Mouse (Mus musculus) intestine, embryonic 14.5 days (tissue): Measurements from ENCODE around the gene Lmnb2. TPM values are rescaled to one million over a fixed set of nuclear protein-coding genes. Genes with fewer than 3 reads are reported as not detected.
A peak's percentile ranks its signal among the peaks of the same experiment; 100 is the strongest.

Source experiments
- ATAC-seq: fragments of 200-750 bp; cut with Nextera tagmentation; replicated peaks from 2 replicates; pipeline ENCODE4 v1.8.0; 2017; ENCODE audit warnings: low read depth, moderate number of reproducible peaks, moderate TSS enrichment, moderate library complexity; ENCODE audit not compliant: low FRiP score, low TSS enrichment
- DNase-seq: peaks from one replicate; pipeline ENCODE4 v3.0.0-alpha.2; 2018; ENCODE audit warnings: low spot score
- H3K27ac ChIP-seq: fragments of 300-500 bp; sonication (generic); 2 replicates; pipeline ENCODE4 v1.5.1; 2014; ENCODE audit warnings: low read depth, mild to moderate bottlenecking, control low read depth
- H3K27me3 ChIP-seq: fragments of 300-500 bp; sonication (generic); replicated peaks from 2 replicates; pipeline ENCODE4 v1.6.1; 2014; ENCODE audit warnings: low read length, control low read depth; ENCODE audit not compliant: control insufficient read depth, insufficient read depth
- H3K36me3 ChIP-seq: fragments of 300-500 bp; sonication (generic); 2 replicates; pipeline ENCODE4 v1.6.1; 2014; ENCODE audit warnings: low read length, control low read depth; ENCODE audit not compliant: control insufficient read depth, insufficient read depth
- H3K4me1 ChIP-seq: fragments of 300-500 bp; sonication (generic); replicated peaks from 2 replicates; pipeline ENCODE4 v1.6.1; 2014; ENCODE audit warnings: low read length, control low read depth, mixed read lengths; ENCODE audit not compliant: control insufficient read depth, insufficient read depth
- H3K4me2 ChIP-seq: fragments of 300-500 bp; sonication (generic); 2 replicates; pipeline ENCODE4 v1.6.1; 2014; ENCODE audit warnings: low read length
- H3K4me3 ChIP-seq: fragments of 300-500 bp; sonication (generic); 2 replicates; pipeline ENCODE4 v1.5.1; 2014; ENCODE audit warnings: low read depth, low read length, control low read depth, mixed read lengths
- H3K9ac ChIP-seq: fragments of 300-500 bp; sonication (generic); 2 replicates; pipeline ENCODE4 v1.6.1; 2014; ENCODE audit warnings: mild to moderate bottlenecking, low read length
- H3K9me3 ChIP-seq: fragments of 300-500 bp; sonication (generic); 2 replicates; pipeline ENCODE4 v1.6.1; 2016; ENCODE audit warnings: low read length, control low read depth; ENCODE audit not compliant: control insufficient read depth
- WGBS: fragments of 180-500 bp; shearing (Covaris S2); extraction: QIAGEN DNeasy Blood & Tissue Kit; methylation state at CpG from one replicate; pipeline ENCODE4 v1.1.7; 2014; 5-methylcytosine and 5-hydroxymethylcytosine counted together
- polyA plus RNA-seq: library from polyadenylated mRNA; unstranded; fragments of >200 nt; fragmentation: Nextera tagmentation; extraction: Ambion mirVana; gene quantifications from 2 replicates; pipeline ENCODE4 v1.2.1, GENCODE M21; 2014

Lmnb2 gene
- polyA plus RNA-seq, 1 experiment from 2014 or later: 15.5 TPM

DNA sequence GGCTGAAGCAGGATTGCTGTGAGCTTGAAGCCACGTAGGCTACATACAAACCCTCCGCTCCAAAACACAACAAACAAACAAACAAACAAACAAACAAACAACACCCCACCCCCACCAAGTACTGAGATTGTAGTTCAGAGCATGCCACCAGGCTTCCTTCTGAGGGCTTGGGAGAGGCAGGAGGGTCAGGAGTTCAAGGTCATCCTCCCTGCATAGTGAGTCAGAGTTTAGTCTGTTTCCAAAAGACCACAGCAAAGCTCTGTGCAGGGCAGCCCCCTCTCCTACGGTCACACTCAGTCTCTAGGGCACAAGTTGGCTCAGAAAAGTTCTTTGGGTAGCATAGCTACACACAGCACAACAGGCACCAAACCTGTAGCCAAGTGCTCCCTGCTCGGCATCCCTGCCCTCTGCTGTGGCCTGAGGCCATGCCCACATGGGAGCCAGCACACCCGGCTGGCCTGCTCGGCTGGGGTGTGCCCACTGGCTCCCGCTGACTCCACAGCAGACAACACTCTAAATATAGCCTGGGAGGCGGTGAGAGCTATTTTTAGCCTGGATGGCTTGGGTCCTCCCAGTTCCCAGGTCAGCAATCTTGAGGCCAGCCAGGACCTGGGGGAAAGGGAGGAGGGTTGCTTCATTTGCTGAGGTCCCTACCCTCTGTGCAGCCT is 22.4 kb upstream of the Lmnb2 start:
- peak; percentile 26 for ATAC-seq
- H3K36me3 ChIP-seq: no peaks in the 10 kb centered on the region
- peak overlapping the region; percentile 25; the same call in 1 of the 2 replicates for H3K9ac ChIP-seq
- peak overlapping the region; percentile 81 for H3K27ac ChIP-seq
- peak overlapping the region; percentile 64 for H3K4me2 ChIP-seq
- H3K4me1 ChIP-seq: peaks cover 71% of the 10 kb centered on the region
- DNase-seq: peak; percentile 78
- WGBS: 26% methylated on average over 8 of the region's 8 CpGs
- no peaks in the 10 kb centered on the region for H3K27me3 ChIP-seq
- 0 out of 2 replicates have a peak overlapping the region, but pooled peaks have one; percentile 31 for H3K4me3 ChIP-seq
- H3K9me3 ChIP-seq: no peaks in the 10 kb centered on the region

DNA sequence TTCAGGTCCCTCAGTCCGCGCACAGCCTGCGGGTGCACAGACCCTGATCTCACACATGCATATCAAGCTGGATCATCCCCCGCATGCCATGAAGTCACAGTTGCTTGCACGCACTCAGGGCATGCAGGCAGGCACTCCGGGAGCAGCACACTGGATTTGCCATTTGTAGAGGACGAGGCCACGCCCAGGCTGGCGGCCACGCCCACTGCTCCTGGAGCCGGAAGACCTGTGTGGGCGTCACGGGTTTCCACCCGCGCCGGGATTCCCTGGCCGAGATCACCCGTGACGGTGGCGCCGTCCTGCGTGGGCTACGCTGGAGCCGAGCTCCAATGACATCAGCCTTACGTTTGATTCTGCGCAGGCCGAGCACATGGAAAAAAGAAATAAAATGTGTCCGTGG is 21.6 kb upstream of the Lmnb2 start:
- H3K27ac ChIP-seq: peak overlapping the region; percentile 81
- ATAC-seq (peak; percentile 43), DNase-seq (peak; percentile 88)
- 4% methylated on average over 28 of the region's 28 CpGs for WGBS
- H3K36me3 ChIP-seq: no peaks in the 10 kb centered on the region
- H3K9me3 ChIP-seq: no peaks in the 10 kb centered on the region
- H3K4me1 ChIP-seq: peaks cover 74% of the 10 kb centered on the region
- H3K27me3 ChIP-seq: no peaks in the 10 kb centered on the region; the same call in 1 of the 2 replicates
- peak overlapping the region; percentile 64 for H3K4me2 ChIP-seq
- peak overlapping the region; percentile 31 for H3K4me3 ChIP-seq
- peak overlapping the region; percentile 25 for H3K9ac ChIP-seq

DNA sequence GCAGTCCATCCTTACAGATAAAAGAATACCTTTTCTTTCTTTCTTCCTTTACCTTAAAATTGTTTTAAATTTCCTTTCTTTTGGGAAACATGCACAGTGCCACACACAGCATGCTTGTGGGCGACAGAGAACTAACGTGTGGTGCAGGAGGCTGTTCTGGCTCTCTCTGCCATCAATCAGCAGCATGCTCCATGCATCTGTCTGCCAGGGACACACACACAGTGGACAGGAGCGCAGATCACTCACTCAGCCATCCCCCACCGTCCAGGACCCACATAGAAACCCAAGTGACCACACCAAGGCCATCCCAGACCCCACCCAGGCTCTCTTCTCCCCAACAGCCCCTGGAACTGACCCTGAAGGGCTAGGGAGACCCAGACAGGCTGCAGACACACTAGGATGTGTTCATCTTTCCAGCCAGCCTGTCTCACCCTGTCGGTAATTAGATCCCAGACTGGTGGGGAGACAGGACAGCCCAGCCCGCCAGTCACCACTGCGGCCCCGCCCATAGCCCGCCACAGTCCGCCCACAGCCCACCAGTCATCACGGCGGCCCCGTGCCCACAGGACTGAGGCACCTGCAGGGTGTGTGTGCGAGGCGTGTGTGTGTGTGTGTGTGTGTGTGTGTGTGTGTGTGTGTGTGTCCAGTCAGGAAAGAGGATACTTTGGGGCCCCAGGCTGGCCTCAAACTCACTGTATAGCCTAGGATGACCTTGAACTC is 20.9 kb upstream of the Lmnb2 start:
- 7% methylated on average over 15 of the region's 15 CpGs for WGBS
- Histone ChIP-seq H3K9ac (peak overlapping the region; percentile 25), H3K9me3 (no peaks in the 10 kb centered on the region), H3K4me3 (peak overlapping the region; percentile 31), H3K27ac (peak overlapping the region; percentile 81), H3K4me1 (peaks cover 71% of the 10 kb centered on the region), H3K36me3 (no peaks in the 10 kb centered on the region), H3K27me3 (peaks cover 3% of the 10 kb centered on the region), H3K4me2 (peak overlapping the region; percentile 64)
- DNase-seq (no peak), ATAC-seq (peak; percentile 34; the same call in 1 of the 2 replicates)

GRCm38 (mm10) chr10:80937646-80938045 is 19.6 kb upstream of the Lmnb2 start:
- no peak overlapping the region; the same call in 1 of the 2 replicates for H3K4me2 ChIP-seq
- no peaks in the 10 kb centered on the region for H3K36me3 ChIP-seq
- 33% methylated on average over 8 of the region's 8 CpGs for WGBS
- peaks cover 73% of the 10 kb centered on the region for H3K4me1 ChIP-seq
- ATAC-seq: no peak
- no peak overlapping the region for H3K27ac ChIP-seq
- H3K9me3 ChIP-seq: no peaks in the 10 kb centered on the region
- no peak for DNase-seq
- H3K9ac ChIP-seq: no peak overlapping the region
- no peak overlapping the region for H3K4me3 ChIP-seq
- H3K27me3 ChIP-seq: peaks cover 16% of the 10 kb centered on the region

GRCm38 (mm10) chr10:80936810-80937164 is 18.7 kb upstream of the Lmnb2 start:
- Histone ChIP-seq H3K27ac (no peak overlapping the region), H3K27me3 (peaks cover 25% of the 10 kb centered on the region), H3K4me3 (peak overlapping the region; percentile 31; the same call in 1 of the 2 replicates), H3K4me1 (peaks cover 81% of the 10 kb centered on the region), H3K4me2 (peak overlapping the region; percentile 61), H3K36me3 (no peaks in the 10 kb centered on the region), H3K9me3 (no peaks in the 10 kb centered on the region), H3K9ac (no peak overlapping the region)
- no peak for ATAC-seq
- no peak for DNase-seq
- 16% methylated on average over 6 of the region's 6 CpGs for WGBS

DNA sequence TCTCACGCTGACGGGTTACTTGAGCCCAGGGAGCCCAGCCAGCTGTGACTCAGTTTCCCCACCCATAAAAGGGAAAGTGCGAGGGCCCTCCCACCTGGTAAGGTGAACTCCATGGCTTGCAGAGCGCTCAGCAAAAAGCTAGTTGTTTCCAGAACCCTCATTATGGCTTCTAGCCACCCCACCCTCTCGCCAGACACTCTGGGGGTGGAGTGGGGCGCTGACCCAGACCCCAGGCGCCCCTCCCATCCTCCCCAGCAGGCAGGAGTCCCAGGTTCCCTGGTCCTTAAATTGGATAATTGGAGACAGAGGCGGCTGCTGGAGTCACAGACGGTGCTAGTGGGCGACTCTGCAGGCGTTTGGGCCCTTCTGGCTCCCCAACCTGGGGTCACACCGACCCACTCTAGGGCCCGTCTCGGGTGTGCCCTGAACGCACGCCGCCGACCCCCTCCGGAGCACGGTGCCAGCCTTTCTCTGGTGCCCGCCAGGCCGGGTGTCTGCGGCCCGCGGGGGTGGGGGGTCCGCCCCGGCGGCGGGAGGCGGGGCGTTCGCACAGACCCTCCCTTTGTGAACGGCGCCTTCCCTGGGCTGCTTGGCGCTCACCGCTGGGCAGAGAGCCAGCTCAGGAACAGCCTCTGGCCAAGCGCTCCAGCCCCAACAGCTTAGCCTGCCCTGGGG is 18.2 kb upstream of the Lmnb2 start:
- DNase-seq: peak; percentile 83
- 0 out of 2 replicates have a peak overlapping the region, but pooled peaks have one; percentile 9 for H3K27ac ChIP-seq
- H3K36me3 ChIP-seq: no peaks in the 10 kb centered on the region
- peak overlapping the region; percentile 31 for H3K4me3 ChIP-seq
- no peaks in the 10 kb centered on the region for H3K9me3 ChIP-seq
- peaks cover 86% of the 10 kb centered on the region for H3K4me1 ChIP-seq
- ATAC-seq: peak; percentile 29; the same call in 1 of the 2 replicates
- WGBS: 4% methylated on average over 37 of the region's 37 CpGs
- H3K27me3 ChIP-seq: peaks cover 30% of the 10 kb centered on the region
- H3K4me2 ChIP-seq: peak overlapping the region; percentile 61
- H3K9ac ChIP-seq: peak overlapping the region; percentile 39

DNA sequence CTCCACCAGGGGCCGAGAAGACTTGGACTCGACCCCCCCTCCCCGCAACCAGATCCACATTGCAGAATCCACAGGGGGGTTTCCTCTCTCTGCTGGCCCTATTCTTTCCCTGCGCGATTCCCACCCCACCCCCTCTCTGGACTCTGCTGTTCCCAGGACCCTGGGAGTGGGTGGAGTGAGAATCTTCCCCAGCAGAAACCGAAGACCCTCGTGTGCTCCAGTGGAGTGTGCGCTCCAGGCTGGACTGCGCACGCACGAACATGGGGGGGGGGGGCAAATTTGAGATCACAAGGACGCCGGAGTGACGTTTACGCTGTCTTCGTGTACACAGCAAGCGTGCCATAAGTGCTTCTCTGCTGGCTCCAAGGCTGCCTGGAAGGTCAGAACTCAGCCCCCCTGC is 17.7 kb upstream of the Lmnb2 start:
- peak overlapping the region; percentile 31 for H3K4me3 ChIP-seq
- no peak for DNase-seq
- WGBS: 12% methylated on average over 17 of the region's 17 CpGs

DNA sequence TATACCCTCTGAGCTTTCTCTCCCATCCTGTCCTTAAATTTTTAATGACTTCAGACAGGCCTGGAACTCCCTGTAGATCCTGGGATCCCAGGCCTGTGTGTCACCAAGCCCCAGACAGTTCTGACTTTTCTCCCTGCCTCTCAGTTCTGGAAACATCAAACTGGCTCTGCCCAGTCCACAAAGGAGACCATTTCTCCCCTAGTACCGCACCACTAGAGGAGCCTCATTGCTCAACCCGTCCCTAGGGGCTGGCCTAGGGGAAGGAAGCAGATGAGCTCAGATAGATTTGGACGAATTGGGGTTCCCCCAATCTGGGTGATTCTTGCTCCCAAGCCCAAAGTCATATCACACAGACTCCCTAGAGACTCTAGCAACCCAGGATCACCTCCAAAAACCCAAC is 17.2 kb upstream of the Lmnb2 start:
- H3K27me3 ChIP-seq: peaks cover 39% of the 10 kb centered on the region
- no peaks in the 10 kb centered on the region for H3K36me3 ChIP-seq
- no peak overlapping the region for H3K4me3 ChIP-seq
- 30% methylated on average over 3 of the region's 3 CpGs for WGBS
- peaks cover 82% of the 10 kb centered on the region for H3K4me1 ChIP-seq
- H3K9ac ChIP-seq: no peak overlapping the region
- H3K27ac ChIP-seq: no peak overlapping the region
- no peaks in the 10 kb centered on the region for H3K9me3 ChIP-seq
- DNase-seq (no peak), ATAC-seq (no peak)
- 0 out of 2 replicates have a peak overlapping the region, but pooled peaks have one; percentile 61 for H3K4me2 ChIP-seq

More for the DNA sequence above, 17.7 kb upstream of the Lmnb2 start:
- peaks cover 35% of the 10 kb centered on the region for H3K27me3 ChIP-seq
- peaks cover 86% of the 10 kb centered on the region for H3K4me1 ChIP-seq
- H3K4me2 ChIP-seq: peak overlapping the region; percentile 61
- no peaks in the 10 kb centered on the region for H3K9me3 ChIP-seq
- peak overlapping the region; percentile 39; the same call in 1 of the 2 replicates for H3K9ac ChIP-seq
- ATAC-seq: no peak
- H3K27ac ChIP-seq: 0 out of 2 replicates have a peak overlapping the region, but pooled peaks have one; percentile 9
- H3K36me3 ChIP-seq: no peaks in the 10 kb centered on the region
